Mouse (Mus musculus) lung, postnatal 14 days (tissue): Measurements from ENCODE around the gene Map7d1.

Experiments
- DNase-seq: peaks from one replicate; pipeline ENCODE4 v3.0.0; 2021

Gene Map7d1

DNA sequence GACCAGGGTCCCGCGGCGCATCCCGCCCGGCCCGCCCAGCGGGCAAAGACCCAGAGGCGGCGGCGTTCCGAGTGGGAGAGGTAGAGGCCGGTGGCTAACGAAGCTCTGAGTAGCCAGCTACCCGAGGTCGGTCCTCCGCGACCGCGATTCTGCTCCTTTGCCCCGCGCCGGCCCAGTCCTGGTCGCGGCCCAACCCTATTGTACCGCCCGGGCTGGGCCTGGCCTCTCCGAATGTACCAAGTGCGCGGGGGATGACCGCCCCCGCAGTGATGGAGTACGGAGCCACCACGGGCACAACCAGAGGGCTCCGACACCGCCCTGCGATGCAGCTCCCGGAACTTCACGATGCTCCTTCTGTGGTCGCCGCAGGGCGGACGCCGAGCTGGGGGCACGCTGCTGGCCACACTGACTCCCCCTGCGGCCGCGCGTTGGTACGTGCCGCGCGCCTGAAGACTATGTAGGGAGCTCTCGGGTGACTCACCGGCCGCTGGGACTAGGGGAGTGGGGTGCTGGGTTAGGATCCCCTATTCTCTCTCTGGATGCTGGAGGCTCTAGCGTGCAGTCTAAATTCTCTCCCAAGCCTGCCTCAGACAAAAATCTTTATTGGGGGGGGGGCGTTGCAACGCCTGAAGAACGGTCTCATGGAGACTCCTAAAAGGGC, at the start of gene Map7d1:
Map7d1 (minus strand) TSS at position 213 of the 661 bp plus-strand sequence.
- peak; percentile 90 for DNase-seq

GRCm38 (mm10) chr4:126305428-126305827, 49.3 kb upstream of the Map7d1 start:
- DNase-seq = no peak

DNA sequence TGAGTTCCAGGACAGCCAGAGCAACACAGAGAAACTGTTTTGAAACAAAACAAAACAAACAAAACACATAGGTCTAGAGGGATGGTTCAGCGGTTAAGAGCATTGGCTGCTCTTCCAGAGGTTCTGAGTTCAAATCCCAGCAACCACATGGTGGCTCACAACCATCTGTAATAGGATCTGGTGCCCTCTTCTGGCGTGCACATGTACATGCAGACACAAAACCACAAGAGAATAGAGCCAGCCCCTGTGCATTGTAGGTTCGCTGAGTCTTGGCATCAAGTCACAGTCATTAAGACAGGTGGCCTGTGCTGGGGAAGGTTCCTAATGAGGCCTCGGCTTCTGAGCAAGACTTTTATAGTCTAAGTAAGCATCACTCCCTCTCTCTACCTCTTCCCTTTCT, 47.7 kb upstream of the Map7d1 start:
- DNase-seq = no peak

DNA sequence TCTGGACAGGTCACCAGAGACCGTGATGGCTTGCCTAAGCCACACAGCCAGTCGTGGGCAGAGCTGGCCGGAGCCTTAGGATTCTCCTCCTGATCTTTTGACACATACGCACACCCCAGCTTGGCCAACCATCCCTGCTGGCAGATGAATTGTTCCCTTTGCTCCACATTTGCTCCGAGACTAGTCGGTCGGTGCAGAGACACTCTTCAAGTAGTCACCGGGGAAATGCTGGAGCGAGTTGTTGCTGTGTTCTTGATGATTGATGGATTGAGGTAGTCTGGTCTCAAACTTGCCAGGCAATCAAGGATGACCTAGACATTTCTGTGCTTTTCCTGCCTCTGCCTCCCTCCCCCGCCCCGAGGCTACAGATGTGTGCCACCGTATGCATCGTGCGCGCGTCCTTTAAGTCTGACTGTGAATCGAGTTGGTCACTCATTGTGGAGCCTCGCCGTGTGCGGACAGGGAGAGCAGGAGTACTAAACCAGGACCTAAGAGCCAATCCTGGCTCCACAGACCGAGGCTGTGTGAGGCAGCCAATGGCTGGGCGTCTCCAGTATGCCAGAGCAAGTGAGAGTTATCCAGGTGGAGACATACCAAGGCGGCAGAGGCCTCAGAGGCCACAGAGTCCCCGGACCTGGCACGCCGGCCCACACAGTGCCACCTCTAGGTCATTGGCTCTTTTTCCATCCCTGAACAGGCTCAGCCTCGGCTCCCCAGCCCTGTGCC, 45.6 kb upstream of the Map7d1 start:
- DNase-seq = no peak

DNA sequence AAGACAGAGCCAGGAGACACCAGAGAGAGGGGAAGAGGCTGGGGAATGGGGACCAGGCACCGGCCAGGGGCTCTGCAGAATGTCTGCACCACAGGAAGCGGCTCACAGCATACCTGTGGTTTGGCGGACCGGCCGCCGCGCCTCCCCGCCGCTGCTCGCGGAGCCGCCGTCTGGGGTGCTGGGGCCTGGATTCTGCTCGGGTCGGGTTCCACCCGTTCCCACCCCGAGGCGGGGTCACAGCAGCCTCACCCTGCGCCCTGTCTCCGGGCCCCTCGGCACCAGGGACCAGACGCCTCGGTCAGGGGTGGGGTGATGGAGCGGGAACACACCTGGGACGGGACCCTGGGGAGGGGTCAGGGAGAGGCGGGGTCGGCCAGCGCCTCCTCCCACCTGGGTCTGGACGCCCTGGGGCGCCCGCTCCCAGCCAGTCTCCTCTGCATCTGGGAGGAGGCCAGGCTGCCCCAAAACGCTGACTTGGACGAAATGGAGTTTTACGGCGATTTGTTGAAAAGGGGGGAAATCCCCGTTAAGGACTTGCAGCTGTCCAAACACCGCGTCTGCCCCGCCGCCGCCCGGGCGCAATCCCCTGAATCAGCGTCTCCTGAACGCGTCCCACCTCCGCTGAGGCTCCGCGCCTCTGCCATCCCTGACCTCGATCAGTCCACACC, 44.9 kb upstream of the Map7d1 start:
- no peak for DNase-seq

- peak; percentile 77 for DNase-seq
These were observed 40.5 kb upstream of the Map7d1 start for GRCm38 (mm10) chr4:126296617-126297101.

DNA sequence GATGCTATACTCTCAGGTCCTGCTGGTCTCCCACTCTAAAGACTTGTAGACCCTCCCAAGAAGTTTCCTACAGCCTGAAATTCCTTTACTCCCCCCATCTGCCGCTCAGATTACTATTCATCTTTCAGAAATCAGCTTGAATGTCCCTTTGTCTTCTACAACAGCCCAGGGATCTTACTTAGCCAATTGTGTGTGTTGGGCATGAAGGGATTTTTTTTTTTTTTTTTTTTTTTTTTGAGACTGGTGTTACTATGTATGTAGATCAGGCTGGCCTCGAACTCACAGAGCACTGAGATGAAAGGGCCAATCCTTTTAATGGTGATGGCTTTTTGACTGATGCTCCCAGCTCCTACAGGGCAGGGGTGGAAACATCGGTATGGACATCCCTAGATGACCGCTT, 39.8 kb upstream of the Map7d1 start:
- DNase-seq = no peak

DNA sequence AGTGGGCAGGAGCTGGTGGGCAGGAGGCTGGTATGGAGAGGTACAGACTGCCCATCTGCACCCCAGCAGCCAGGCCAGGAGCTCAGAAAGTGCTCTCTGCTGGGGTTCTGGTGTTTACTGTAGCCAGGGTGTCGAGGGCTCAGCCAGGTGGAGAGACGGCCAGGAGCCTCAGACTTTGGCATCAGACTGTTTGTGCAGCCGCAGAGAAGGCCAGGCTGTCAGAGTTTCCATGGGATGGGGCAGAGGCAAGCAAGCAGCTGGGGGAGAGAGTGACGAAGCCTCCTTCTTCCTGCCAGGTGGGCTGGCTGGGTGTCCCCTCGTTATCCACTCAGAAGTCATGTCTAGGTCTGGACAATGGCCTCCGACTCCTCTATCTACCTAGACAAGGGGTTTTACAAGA, 39.0 kb upstream of the Map7d1 start:
- DNase-seq = no peak

DNA sequence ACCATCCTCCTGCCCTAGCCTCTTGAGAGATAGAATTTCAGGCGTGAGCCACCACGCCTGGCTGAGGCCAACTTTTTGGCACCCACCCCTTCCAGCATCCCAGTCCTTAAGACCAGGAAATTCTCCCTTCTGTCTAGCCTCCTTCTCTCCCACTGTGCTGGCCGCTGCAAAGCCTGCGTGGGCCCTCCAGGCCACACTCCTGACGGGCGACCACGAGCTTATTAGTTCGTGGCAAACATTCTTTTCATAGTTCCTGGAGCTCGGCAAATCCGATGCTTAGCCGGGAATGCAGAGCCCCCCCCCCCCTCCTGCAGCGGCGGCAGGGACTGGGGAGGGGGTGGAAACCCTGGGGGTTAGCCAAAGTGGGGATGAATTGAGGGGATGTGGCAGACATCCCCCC, 35.1 kb upstream of the Map7d1 start:
- no peak for DNase-seq

DNA sequence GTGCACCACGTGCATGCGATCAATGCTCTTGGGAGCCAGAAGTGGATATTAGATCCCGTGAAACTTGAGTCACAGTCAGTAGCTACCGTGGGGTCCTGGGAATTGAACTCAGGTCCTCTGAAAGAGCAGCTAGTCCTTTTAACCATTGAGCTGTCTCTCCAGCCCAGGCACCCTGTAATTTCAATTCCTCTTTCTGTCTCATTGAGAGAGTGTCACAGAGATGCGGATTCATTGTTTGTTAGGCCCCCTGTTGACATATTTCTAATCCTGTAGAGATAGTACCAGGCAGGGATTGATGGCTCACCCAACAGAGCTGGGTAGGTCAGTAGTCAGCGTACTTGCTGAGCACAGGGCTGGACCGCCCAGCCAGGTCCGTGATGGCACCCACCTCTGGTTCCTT, 34.2 kb upstream of the Map7d1 start:
- DNase-seq = no peak

- no peak for DNase-seq
These were observed 32.0 kb upstream of the Map7d1 start for GRCm38 (mm10) chr4:126288085-126288666.

DNA sequence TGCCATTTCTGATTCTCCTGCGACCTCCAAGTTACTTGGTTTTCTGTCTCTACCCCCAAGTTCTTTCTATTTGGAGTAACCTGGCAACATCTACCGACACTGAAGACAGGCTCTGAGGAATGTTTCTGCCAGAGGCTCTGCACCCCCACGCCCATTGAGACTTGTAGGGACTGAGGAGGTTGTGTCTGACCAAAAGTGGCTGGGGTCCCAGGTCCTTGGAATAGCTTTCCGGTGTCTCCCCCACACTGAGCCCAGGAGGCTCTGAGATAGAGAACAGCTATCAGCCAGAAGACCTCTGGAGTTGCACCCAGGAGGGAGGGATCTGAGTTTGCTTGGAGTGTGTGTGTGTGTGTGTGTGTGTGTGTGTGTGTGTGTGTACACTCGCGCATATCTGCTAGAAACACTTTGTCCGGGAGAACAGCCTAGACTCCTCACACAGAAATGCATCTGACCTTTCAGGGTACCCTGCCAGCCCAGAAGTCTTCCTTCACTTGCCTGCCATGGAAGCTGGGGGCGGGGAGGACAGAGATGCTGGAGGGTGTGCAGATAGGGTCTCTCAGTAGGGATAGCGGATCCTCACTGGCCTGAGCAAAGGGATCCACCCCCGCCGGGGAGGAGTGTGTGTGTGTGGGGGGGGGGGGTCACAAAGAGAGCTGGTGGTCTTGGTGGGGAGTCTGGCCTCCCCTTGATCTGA, 31.3 kb upstream of the Map7d1 start:
- DNase-seq = no peak

DNA sequence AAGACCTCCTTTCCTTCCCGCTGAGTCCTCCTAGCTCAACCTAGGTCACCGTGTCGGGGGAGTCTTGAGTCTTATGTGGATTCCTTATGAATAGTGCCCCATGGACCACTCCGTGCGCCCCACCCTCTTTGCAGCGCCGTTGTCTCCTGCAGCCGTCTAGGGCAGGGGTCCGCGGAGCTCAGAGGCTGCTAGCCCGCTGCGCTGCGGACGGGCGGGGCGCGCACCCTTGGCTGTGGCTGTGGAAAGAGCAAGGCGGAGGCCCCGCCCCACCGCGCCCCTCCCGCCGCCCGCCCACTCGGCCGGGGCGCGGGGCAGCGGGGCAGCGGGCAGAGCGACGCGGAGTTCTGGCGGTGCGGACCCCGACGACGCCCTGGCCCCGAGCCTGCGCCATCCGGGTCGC, 30.3 kb upstream of the Map7d1 start, which contains the start of gene Col8a2:
Col8a2 (plus strand) TSS at position 302 of the 400 bp plus-strand sequence.
- peak; percentile 47 for DNase-seq

DNA sequence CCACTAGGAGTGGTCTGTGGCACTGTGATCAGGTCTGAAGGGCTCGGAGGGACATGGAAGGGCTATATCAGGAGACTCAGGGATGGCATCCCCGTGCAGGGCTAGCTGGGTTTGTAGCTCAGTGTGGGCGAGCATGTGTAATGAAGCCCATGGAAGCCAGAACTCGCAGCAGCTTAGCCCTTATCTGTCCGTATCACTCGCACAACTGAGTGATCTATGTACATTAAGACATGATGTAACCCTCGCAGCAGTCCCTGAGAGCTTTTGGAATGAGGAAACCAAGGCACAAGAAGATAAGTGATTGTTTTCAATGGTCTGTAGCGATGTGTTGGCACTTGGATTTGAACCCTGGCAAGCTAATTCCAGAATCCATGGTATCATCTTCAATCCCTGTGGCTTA, 27.4 kb upstream of the Map7d1 start:
- DNase-seq = no peak

DNA sequence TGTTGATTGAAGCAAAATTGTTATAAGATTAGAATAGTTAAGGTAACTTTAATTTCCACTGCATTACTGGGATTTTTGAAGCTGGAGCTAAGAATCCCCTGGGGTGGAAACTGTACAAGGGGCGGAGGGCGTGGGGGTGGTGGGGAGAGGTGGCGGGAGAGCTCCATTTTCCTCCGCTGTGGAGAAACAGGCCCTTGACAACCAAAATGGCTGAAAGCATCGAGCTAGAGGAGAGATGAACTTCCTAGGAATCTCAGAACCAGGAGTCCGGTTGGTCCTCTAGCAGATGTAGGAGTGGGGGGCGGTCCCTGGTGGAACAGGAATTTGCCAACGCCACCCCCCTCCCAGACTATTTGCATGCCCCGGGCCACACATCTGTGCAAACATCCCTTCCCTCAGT, 25.6 kb upstream of the Map7d1 start:
- no peak for DNase-seq

DNA sequence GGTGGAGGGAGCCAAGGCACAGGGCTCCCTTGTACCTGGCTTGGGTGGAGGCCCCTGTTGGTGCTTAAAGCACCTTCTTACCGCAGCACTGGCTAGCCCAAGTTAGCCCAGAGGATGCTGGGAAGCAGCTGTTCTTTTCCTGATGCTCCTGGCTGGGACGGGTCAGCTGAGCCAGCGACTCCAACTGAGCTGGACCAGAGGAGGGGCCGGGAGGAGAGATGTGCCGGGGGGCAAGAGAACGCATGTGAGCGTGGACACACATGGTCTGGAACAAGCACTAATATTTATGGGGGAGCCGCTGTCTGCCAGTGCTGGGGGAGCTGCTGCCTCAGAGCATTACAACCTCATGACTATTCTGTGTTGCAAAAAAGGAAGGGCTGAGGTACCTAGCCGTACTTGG, 22.8 kb upstream of the Map7d1 start:
- no peak for DNase-seq

DNA sequence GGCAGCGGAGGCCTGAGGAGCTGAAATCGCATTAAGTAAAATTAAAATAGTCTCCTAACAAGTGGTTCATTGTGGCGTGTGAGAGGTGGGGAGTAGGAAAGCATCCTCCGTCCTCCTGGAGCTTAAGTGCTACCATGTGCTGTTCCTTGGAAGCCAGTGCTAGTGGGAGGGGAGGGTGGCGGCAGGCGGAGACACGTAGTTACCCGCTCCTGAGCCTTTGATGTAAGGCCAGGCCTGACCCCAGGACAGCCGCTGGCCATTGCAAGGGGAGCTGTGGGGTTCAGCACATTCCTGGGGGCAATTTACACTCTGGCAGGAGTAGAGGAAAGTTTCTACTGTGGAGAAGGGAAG, 22.4 kb upstream of the Map7d1 start:
- no peak for DNase-seq

GRCm38 (mm10) chr4:126277906-126278564, 21.9 kb upstream of the Map7d1 start:
- DNase-seq = peak; percentile 61

DNA sequence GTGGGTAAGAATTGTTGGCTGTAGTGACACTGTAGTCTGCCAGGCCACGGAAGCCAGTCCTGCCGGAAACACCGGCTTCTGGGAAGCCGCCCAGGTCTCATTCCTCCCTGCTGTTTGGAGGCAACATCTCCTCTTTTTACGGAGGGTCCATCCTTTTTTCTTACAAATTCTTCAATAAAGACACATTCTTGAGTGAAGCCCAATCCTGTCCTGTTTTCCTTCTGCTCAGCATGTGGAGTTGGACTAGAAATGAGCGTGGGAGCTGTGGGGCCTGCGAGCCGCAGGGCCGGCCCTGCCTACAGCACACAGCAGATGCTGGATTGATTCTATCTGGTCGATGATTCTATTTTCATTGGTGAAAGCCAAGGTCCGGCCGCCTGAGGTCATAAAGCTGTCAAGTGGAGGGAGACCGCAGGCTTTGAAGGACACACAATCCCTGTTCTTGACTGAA, 19.6 kb upstream of the Map7d1 start:
- peak; percentile 30 for DNase-seq

- DNase-seq = no peak
These were observed 18.9 kb upstream of the Map7d1 start for GRCm38 (mm10) chr4:126275081-126275480.

- DNase-seq = no peak
These were observed 17.6 kb upstream of the Map7d1 start for GRCm38 (mm10) chr4:126273753-126274152.

GRCm38 (mm10) chr4:126269292-126269691, 13.1 kb upstream of the Map7d1 start:
- no peak for DNase-seq
